Mouse (Mus musculus): ENCODE results near the gene Capn15.

DNA sequence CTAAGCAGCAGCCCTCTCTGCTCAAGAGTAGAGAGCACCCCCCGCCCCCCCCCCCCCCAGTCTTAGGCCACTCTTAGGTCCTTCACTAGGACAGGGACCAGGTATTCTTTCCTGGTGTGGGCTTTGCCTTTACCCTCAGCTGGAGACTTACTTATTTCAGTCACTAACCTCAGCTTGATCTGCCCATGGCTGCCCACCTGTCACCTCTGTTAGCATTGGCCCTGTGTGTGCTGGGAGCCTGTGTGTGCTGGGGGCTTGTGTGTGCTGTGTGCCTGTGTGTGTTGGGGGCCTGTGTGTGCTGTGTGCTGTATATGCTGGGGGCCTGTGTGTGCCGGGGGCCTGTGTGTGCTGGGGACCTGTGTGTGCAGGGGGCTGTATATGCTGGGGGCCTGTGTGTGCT, 30.9 kb downstream of the Capn15 start:
- TF ChIP-seq SRF (IDR thresholded peaks at IDR 0.05; ENCODE audit: control insufficient read depth, insufficient read length, low read depth) (no peak), USF1 (IDR thresholded peaks at IDR 0.05; ENCODE audit: low read depth) (no peak), E2F4 (IDR thresholded peaks at IDR 0.05; ENCODE audit: insufficient read depth) (no peak), MAX (IDR thresholded peaks at IDR 0.05; ENCODE audit: low read depth) (no peak), TCF12 (IDR thresholded peaks at IDR 0.05; ENCODE audit: insufficient read depth, poor library complexity, severe bottlenecking) (no peak), CEBPB (IDR thresholded peaks at IDR 0.05; ENCODE audit: insufficient read depth, poor library complexity, severe bottlenecking) (no peak), POLR2A (IDR thresholded peaks at IDR 0.05; ENCODE audit: insufficient read length, low read depth) (no peak), POLR2AphosphoS2 (IDR thresholded peaks at IDR 0.05; ENCODE audit: insufficient read length, low read depth) (no peak), MYOG (IDR thresholded peaks at IDR 0.05; ENCODE audit: control insufficient read depth in 1 of 3, insufficient read depth in 1 of 3, insufficient read length in 2 of 3, low read depth in 2 of 3) (no peak), REST (IDR thresholded peaks at IDR 0.05; ENCODE audit: insufficient read depth, insufficient read length) (no peak)

Measured in myocyte (in vitro differentiated cells).